Mouse (Mus musculus) myocyte (in vitro differentiated cells): ENCODE results near the gene Ociad2.

ENCODE experiments used
- CEBPB ChIP-seq: IDR thresholded peaks from 2 replicates; pipeline ENCODE4 v1.6.1; 2011; ENCODE audit warnings: mild to moderate bottlenecking, moderate library complexity; ENCODE audit not compliant: poor library complexity, insufficient read depth, severe bottlenecking
- E2F4 ChIP-seq: IDR thresholded peaks from one replicate; pipeline ENCODE4 v1.6.1; 2011; ENCODE audit warnings: mild to moderate bottlenecking, control low read depth, moderate library complexity; ENCODE audit not compliant: insufficient read depth
- MAX ChIP-seq: IDR thresholded peaks from one replicate; pipeline ENCODE4 v1.6.1; 2011; ENCODE audit warnings: low read depth, mild to moderate bottlenecking, control low read depth
- MYOD1 ChIP-seq, 3 experiments: IDR thresholded peaks; one replicate each; pipeline ENCODE4 v1.6.1; 2011; ENCODE audit warnings: control low read depth in 2 of 3, low read depth in 2 of 3, mild to moderate bottlenecking in 2 of 3, moderate library complexity in 1 of 3; ENCODE audit not compliant: insufficient read length in 2 of 3, control insufficient read depth in 1 of 3
- MYOG ChIP-seq, 3 experiments: IDR thresholded peaks; one replicate each; pipeline ENCODE4 v1.6.1; 2011; ENCODE audit warnings: control low read depth in 2 of 3, low read depth in 2 of 3, mild to moderate bottlenecking in 2 of 3; ENCODE audit not compliant: insufficient read length in 2 of 3, control insufficient read depth in 1 of 3, insufficient read depth in 1 of 3
- POLR2A ChIP-seq: IDR thresholded peaks from one replicate; pipeline ENCODE4 v1.6.1; 2011; ENCODE audit warnings: low read depth, mild to moderate bottlenecking, control low read depth, moderate library complexity; ENCODE audit not compliant: insufficient read length
- POLR2AphosphoS2 ChIP-seq: IDR thresholded peaks from one replicate; pipeline ENCODE4 v1.6.1; 2011; ENCODE audit warnings: low read depth, control low read depth; ENCODE audit not compliant: insufficient read length
- REST ChIP-seq: IDR thresholded peaks from one replicate; pipeline ENCODE4 v1.6.1; 2011; ENCODE audit warnings: mild to moderate bottlenecking, control low read depth, moderate library complexity; ENCODE audit not compliant: insufficient read depth, insufficient read length
- SRF ChIP-seq: IDR thresholded peaks from one replicate; pipeline ENCODE4 v1.6.1; 2011; ENCODE audit warnings: low read depth; ENCODE audit not compliant: control insufficient read depth, insufficient read length
- TCF12 ChIP-seq: IDR thresholded peaks from one replicate; pipeline ENCODE4 v1.6.1; 2011; ENCODE audit warnings: mild to moderate bottlenecking, control low read depth; ENCODE audit not compliant: poor library complexity, insufficient read depth, severe bottlenecking
- TCF3 ChIP-seq: IDR thresholded peaks from one replicate; pipeline ENCODE4 v1.6.1; 2011; ENCODE audit warnings: low read depth, control low read depth; ENCODE audit not compliant: insufficient read length
- USF1 ChIP-seq: IDR thresholded peaks from one replicate; pipeline ENCODE4 v1.6.1; 2011; ENCODE audit warnings: low read depth, mild to moderate bottlenecking, control low read depth, moderate library complexity

- no peak for TF ChIP-seq POLR2A
- TF ChIP-seq E2F4, result no peak
- TF ChIP-seq USF1, result no peak
- TF ChIP-seq TCF12, result no peak
- no peak for TF ChIP-seq CEBPB
- no peak for TF ChIP-seq MAX
- TF ChIP-seq POLR2AphosphoS2, result no peak
- TF ChIP-seq SRF, result no peak
- no peak for TF ChIP-seq REST
- no peak for TF ChIP-seq MYOG (IDR thresholded peaks at IDR 0.05; ENCODE audit: control insufficient read depth in 1 of 3, insufficient read depth in 1 of 3, insufficient read length in 2 of 3, low read depth in 2 of 3)
- TF ChIP-seq MYOD1 (IDR thresholded peaks at IDR 0.05; ENCODE audit: control insufficient read depth in 1 of 3, insufficient read length in 2 of 3, low read depth in 2 of 3), result no peak
- TF ChIP-seq TCF3, result no peak
Observed at GRCm38 (mm10) chr5:73364107-73364864, 23.5 kb upstream of the Ociad2 start.
